Mouse (Mus musculus) left cerebral cortex, postnatal 10 days (tissue): Measurements from ENCODE around the gene Maml3. TPM values are rescaled to one million over a fixed set of nuclear protein-coding genes. Genes with fewer than 3 reads are reported as not detected.

ENCODE experiments used
- DNase-seq, 2 experiments: peaks; one replicate each; pipeline ENCODE4 v3.0.0; 2021 to 2022; ENCODE audit warnings: low spot score in 2 of 2, mixed read lengths in 1 of 2; ENCODE audit errors: extremely low spot score in 1 of 2
- intact Hi-C: fragments of 180-260 bp; cut with DNase I; formaldehyde crosslinking; loops from one replicate; pipeline ENCODE4 v1.15.1; 2025
- total RNA-seq, 2 experiments: library from RNA; stranded (reverse); gene quantifications; 2 replicates each; pipeline ENCODE4 v1.2.3; 2021

The Maml3 gene
- total RNA-seq, 2 experiments from 2014 or later: 7.2 to 7.8 TPM

DNA sequence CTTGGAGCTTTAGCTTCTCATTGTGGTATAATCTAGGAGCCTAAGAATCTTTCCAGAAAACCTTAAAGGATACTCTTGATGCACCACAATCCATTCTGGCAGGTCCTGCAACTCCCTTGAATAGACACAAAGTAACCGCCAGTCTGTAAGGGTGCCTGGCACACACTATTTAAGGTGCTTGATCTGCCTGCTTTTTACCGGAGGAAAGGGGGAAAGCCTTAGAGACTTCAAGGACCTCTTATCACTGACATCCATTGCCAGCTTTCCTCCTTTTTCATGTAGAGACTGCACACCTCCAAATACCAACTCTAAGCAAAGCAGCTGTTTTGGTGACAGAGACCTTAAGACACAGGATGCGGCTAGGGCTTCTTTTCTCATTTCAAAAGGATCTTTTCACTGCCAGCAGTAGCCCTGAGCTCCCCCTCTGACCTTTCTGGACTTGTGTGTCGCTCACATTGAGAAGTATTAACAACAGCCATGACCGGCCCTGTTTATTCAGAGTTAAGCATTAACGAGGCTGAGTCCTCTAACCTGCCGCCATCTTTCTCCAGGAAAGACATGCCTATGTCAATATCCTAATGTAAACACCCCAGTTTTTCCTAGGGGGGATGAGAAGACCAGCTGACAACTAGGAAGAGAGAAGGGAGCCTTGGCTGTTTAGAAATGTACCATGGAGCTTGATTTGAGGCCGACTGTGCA, 127.1 kb downstream of the Maml3 start:
- intact Hi-C loops: no loop called here
- no peak for DNase-seq

DNA sequence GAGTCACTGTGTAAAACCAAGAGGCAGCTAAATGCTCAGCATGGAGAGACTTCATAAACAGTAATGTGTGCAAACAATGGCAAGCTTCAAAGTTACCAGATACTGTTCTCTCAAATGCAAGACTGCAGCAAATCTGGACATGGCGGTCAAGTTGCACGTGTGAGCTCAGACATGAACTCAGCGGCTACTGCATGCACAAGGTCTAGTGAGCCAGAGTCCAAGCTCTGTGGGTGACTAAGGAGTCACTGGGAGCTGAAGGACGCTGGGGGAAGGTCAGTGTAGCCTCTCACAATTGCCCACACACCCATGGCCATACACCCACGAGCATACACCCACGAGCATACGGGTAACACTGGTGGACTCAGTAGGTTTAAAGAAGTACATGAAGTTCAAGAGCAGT, 130.3 kb downstream of the Maml3 start:
- intact Hi-C loops: no loop called here
- no peak for DNase-seq

DNA sequence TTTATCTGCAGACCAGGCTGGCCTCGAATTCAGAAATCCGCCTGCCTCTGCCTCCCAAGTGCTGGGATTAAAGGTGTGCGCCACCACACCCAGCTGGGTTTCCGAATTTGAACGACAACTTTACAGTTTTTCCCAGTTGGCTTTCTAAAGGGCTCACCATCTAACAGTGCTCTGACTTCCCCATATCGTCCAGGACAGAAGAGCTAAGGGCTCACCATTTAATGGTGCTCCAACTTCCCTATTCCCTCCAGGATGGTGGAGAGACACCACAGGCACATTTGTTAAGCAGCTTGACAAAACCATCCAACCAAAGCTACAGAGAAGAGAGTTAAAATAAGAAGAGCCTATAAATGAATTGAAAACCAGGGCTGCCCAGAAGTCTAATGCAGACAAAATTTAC, 130.7 kb downstream of the Maml3 start:
- intact Hi-C loops: no loop called here
- DNase-seq: no peak

DNA sequence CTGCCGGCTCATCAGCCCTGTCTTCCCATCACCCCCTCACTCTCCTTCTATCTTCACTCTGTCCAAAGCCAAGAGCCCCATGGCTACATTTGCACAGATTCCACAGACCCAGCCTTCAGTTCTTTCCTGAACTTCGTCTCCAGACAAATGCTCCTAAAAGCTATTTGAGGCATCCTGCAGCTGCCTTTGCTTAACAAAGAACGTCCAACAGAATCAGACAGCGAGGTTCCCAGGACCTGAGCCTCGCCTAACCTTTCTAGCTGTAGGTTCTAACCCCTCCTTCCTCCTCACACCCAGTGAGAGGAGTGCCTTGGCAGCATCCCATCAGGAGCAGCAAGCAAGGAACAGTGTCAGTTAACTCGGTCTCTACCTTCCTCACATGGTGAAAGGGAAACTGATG, 132.3 kb downstream of the Maml3 start:
- intact Hi-C loops: no loop called here
- no peak for DNase-seq

DNA sequence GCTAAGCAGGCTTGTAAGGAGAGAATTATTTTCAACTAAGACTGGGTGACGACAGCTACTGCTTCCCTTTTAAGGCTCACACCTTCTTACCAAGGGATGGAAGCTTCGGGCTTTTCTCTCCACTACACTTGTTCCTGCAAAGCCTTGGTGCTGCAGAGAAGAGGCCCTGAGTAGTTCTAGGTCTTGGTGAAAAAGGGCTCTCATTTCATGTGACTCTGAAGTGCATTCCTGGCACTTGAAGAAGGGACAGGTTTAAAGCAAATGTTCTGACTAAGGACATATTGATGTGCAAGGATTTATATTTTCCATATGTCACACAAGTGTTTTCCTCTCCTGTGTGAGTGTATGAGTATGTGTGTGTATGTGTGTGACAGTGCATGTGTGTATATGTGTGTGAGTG, 134.4 kb downstream of the Maml3 start:
- intact Hi-C loops: no loop called here
- no peak for DNase-seq

DNA sequence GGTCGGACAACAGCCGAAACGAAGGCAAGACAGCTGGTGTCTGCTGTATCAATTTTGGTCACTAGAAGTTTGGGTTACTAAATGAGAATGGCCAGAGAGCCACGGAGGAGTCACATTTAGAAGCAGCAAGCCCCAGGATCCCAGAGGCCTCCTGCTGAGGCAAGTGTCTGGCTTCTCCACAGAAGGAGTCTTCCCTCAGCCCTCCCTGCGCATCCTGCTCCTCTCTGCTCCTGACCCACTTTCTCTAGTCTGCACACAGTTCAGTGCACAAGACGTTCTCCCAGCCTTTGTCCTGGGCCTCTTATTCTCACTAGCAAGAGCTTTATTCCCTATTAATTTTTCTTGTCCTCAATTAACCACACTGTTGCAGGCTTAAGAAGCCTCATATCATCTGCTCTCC, 135.4 kb downstream of the Maml3 start:
- DNase-seq: peak in 1 of 2 experiments; percentile 39
- intact Hi-C loops: no loop called here

DNA sequence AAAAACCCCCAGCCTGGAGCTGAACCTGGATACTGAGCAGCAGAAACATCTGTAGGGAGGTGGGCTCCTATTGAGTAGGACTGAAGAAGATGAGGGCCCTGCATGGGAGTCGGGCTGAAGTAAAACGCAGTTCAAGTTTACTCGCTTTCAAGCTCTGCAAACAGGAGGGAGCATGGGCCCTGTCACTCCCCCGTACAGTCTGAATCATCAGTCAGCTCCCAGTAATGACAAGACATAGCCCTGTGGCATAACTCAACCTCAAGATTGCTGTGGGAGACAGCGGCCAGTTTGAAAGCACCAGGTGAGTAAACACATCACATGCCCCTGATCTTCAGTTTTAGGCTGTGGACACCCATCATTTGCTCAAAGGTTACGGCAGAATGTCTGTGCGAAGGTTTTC, 139.0 kb downstream of the Maml3 start:
- intact Hi-C loops: no loop called here
- no peak for DNase-seq

DNA sequence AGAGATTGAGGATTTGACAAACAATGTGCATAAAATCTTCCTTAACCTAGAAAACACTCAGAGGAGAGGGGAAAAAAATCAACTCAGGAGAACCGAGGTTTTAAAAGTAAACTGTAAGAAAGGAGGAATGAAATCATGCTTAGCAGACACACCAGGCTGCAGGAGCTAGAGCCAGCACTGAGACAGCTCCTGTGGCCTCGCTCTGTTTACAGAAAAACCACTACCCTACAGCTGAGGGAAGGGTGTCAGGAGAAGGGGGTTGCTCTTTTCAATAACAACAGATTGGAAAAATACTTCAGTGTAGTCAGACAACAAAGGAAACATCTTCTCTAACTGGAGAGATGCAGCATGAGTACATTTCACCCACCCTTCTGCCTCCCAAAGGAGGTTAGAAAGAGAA, 139.4 kb downstream of the Maml3 start:
- DNase-seq: no peak
- intact Hi-C loops: no loop called here

DNA sequence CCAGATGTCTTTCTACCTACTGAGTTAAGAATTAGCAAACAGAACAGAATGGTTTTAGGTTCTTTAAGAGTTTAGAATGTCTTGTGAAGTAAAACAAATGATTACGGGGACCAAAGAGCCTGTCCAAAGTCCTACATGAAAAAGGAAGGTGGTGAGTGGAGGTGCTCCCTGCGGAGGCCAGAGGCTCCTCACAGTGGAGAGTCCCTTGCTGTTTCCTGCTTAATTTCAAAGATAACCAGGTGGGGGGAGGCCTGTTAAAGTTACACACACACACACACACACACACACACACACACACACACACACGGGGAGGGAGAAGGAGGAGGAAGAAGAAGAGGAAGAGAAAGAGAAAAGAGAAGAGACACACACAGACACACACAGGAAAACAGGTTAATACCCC, 139.9 kb downstream of the Maml3 start:
- intact Hi-C loops: no loop called here
- no peak for DNase-seq

DNA sequence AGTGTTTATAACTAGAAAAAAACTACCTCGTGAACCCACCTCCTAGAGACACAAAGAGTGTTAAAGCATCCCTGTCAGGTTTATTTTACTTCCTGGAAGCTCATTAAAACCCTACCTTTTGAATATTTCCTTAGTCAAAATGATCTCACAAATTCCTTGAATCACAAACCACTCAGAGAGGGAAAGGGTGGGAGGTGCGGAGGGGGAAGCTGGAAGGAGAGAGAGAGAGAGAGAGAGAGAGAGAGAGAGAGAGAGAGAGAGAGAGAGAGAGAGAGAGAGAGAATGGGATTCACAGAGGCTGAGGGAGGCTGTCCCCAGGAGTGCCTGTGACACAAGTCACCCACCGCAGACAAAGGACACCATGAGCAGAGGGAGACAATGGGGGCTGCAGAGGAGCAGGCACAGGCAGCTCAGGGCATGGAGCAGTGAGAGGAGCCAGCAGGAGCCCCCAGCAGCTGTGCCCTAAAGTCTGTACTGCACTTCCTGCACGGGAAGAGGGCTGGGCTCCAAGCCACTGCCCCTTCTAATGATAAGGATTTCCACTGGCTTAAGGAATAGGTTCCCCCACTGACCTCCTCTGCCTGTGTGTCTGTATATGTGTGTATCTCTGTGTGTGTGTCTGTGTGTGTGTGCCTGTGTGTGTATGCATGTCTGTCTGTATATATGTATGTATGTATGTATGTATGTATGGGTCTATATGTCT, 140.8 kb downstream of the Maml3 start:
- intact Hi-C loops: no loop called here
- DNase-seq: no peak

DNA sequence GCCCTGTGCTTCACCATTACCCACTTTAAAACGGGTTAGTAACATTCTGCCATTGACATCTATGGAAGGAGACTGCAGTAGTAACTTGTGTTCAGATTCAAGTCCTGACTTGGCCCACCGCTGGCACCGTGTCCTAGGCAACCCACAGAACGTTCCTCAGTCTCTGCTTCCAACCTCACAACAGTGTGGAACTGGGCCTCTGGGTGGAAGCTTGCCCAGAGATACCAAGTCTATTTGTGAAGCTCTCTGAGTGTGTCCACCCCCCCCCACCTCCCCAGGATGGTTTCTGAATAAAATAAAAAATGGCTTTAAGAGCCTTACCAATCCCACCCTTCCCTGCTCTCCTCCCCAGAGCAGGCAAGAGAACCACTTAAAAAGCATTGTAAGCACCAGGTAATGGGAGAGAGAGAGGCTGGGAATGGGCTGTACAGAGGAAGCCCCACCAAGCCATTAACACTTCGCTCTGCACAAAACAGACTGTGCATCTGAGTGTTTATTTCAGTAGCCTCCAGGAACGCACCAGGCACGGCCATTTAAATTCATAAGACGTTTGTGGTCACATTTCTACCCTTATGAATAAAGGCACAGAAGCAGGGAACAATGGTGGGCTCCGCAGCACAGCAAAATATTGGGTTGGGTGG, 141.6 kb downstream of the Maml3 start:
- intact Hi-C loops: no loop called here
- DNase-seq: peak; percentile 53 to 57

DNA sequence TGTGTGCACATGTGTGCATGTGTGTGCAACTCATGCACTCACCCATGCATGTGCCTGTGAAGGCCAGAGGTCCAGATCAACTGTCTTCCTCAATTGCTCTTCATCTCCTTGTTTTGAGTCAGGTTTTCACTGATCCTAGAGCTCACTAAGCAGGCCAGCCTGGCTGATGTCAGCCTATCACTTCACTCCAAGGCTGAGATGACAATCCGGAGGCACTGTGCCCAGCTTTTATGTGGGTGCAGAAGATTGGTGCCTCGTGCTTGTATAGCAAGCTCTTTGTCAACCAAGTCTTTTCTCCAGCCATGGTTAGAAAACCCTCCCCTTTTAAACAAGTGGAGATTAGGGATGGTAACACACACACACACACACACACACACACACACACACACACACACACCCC, 146.1 kb downstream of the Maml3 start:
- no peak for DNase-seq
- intact Hi-C loops: no loop called here

DNA sequence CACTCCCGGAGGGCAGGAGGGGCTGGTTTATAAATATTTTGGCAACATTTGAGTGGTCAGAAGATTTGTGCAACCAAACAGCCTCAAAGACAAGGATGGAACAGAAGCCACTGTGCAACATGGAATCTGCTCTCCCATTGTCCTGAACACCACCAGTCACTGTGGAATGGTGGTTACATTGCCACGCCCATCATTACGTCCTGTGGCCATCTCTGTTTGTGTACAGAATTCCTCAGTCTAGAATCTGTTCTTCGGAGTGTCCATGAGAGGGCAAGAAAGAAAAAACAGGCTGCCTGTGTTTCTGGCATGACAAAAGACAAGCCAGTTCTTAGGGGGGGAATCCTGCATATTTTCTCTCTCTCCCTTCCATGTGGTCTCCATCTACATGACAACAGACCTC, 150.4 kb downstream of the Maml3 start:
- intact Hi-C loops: no loop called here
- no peak for DNase-seq

DNA sequence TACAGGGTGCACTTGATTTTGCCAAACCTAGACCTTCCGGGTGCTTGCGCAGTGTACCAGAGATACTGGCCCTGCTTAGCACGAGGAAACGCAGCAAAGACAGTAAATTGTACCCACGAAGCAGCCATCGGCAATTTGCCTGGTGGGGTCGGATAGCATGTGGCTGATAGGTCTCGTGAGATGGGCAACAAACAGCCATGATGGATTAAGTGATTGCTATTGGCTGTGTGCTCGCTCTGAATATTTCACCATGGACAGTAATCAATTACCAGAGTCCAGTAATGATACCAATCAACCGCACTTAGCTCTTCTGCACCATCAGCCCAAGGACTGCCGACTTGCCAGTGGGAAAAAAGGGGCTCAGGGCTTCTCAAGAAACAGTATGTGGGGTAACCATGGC, 150.9 kb downstream of the Maml3 start:
- intact Hi-C loops: no loop called here
- DNase-seq: no peak

DNA sequence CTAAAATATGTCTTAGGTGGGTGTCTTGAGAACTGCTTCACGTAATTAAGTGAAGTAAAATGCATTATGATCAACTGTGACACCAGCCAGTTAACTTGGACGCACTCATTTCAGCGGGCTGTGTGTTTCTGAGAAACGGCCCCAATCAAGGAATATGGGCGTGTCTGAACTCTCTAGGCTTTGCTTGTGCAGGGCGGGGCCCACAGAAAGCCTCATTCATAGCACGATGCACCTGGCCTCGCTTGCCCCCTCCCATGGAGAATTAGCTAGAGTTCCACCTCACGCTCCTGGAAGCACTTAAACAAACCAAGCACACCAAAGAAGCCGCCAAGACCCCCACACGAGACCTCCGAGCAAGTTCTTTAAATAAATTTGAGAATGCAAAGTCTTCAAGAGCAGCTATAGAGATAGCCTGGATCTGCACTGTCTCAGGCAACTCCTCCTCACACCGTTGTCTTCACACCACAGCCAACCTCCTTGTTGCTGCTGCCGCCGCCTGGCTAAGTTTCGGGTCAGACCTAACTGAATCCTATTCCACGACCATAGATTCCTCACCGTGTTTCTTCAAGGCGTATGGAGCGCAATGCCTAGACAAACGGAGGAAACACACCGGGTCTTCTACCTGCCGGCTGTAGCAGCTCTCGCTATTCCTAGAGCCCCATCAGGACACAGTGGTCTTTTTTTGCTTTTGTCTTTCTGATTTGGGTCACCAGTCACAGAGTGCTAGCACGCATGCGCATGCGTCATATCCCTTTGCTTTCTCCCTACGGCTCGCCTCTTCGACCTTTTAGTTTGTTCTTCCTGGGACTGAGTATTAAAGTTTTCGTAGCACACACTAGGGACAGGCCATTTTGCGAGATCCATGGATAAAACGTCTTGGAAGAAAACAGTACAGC, 151.9 kb downstream of the Maml3 start:
- no peak for DNase-seq
- intact Hi-C loops: no loop called here

DNA sequence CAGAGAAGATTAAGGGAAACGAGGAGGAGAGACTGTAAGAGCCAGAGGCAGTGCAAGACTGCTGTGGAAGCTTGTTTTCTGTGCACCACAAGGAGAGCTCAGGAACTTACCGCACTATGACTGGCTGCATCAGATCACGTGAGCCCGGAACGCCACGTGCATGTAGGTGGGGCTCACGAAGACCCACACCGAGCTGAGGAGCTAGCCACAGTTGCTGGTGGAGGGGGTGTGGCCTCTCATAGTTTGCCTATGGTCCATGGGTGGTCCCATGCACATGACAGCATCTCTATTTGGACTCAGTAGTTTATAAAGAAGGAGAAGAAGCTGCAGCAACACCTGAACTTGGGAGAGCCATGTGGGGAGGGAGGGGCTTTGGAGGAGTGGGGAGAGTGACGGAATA, 152.6 kb downstream of the Maml3 start:
- DNase-seq: no peak
- intact Hi-C loops: no loop called here

DNA sequence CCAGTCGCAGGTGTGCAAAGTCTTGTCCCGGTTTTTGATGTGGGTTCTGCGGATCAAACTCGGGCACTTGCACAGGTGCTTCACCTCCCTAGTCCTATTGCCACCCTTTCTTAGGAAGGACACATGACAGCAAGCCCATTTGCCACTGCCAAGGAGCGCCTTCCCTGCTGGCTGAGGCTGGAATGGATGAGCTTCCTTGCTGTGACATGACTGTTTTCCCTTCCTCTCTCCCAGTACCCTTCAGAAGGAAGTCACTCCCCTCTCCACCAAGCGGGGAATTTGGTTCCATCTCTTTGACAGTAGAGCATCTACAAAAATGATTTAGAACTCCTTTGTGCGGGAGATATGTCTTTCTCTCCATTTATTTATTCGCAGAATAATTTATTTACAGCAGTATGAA, 155.2 kb downstream of the Maml3 start:
- intact Hi-C loops: no loop called here
- DNase-seq: no peak

DNA sequence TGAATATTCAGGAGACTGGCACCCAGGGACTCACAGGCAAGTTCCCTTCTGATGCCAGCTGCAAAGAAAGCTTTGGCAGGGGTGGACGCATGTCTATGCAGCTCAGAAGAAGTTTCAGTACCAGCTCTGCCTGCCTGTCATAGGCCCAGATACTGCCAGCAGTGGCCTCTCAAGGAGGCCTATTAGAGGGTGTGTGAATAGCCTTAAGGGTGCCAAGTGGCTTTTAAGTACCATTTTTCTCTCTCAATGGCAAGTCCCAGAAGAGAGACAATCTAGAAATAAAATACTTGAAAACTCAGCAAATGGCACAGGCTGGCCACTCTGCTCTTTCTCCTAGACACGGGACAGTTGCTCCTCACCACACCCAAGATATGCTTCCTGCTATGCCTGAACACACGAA, 157.7 kb downstream of the Maml3 start:
- intact Hi-C loops: no loop called here
- DNase-seq: no peak

DNA sequence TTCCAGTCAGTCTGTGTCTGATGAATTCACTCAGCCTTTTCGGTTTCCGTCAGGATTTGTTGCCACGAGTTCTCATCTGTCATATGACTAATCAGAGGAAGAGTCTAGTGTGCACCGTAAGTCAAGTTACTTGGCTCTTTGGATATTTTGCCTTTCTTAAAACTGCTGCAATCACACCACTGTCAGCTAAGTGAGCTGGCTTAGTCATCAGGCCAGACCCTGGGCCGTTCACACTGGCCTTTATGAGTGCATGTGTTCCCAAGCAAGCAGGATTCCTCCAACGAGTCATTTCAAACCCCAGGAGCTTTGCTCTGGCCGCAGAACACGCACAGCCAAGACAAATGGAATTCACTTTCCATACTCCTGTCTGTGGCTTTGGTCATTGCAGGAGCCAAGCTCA, 161.2 kb downstream of the Maml3 start:
- DNase-seq: no peak
- intact Hi-C loops: no loop called here
